Mouse (Mus musculus) forebrain, embryonic 14.5 days (tissue): ENCODE data around the gene Zscan26. TPM values are rescaled to one million over a fixed set of nuclear protein-coding genes. Genes with fewer than 3 reads are reported as not detected.
"Not testable (repeated sequence)": the region's sequence is repeated elsewhere in the genome, so short reads cannot be mapped to it uniquely, and the experiment has no call there.

ENCODE experiments used
- ATAC-seq: fragments of 200-750 bp; cut with Nextera tagmentation; 2 replicates; pipeline ENCODE4 v1.8.0; 2017; ENCODE audit warnings: mild to moderate bottlenecking, moderate library complexity
- DNase-seq: peaks from one replicate; pipeline ENCODE4 v3.0.0-alpha.2; 2015; ENCODE audit warnings: low spot score
- H3K27ac ChIP-seq: fragments of 300-500 bp; sonication (generic); 2 replicates; pipeline ENCODE4 v1.5.1; 2014; ENCODE audit warnings: low read depth, mild to moderate bottlenecking, control low read depth, low read length, moderate library complexity
- H3K27me3 ChIP-seq: fragments of 300-500 bp; sonication (generic); replicated peaks from 2 replicates; pipeline ENCODE4 v1.6.1; 2014; ENCODE audit warnings: low read length, control low read depth, mixed read lengths; ENCODE audit not compliant: control insufficient read depth, insufficient read depth
- H3K36me3 ChIP-seq: fragments of 300-500 bp; sonication (generic); 2 replicates; pipeline ENCODE4 v1.6.1; 2014; ENCODE audit warnings: low read length, control low read depth; ENCODE audit not compliant: control insufficient read depth, insufficient read depth
- H3K4me1 ChIP-seq: fragments of 300-500 bp; sonication (generic); 2 replicates; pipeline ENCODE4 v1.6.1; 2014; ENCODE audit warnings: antibody characterized with exemption, low read length, control low read depth; ENCODE audit not compliant: control insufficient read depth, insufficient read depth
- H3K4me2 ChIP-seq: fragments of 300-500 bp; sonication (generic); 2 replicates; pipeline ENCODE4 v1.6.1; 2014; ENCODE audit warnings: mild to moderate bottlenecking, control low read depth, low read length
- H3K4me3 ChIP-seq: fragments of 300-500 bp; sonication (generic); 2 replicates; pipeline ENCODE4 v1.5.1; 2014; ENCODE audit warnings: low read depth, low read length, control low read depth
- H3K9ac ChIP-seq: fragments of 300-500 bp; sonication (generic); 2 replicates; pipeline ENCODE4 v1.6.1; 2014; ENCODE audit warnings: mild to moderate bottlenecking, low read length, control low read depth, moderate library complexity
- H3K9me3 ChIP-seq: fragments of 300-500 bp; sonication (generic); replicated peaks from 2 replicates; pipeline ENCODE4 v1.6.1; 2016; ENCODE audit warnings: low read length, control low read depth, mixed read lengths; ENCODE audit not compliant: control insufficient read depth
- WGBS: fragments of 180-500 bp; shearing (Covaris S2); extraction: QIAGEN DNeasy Blood & Tissue Kit; methylation state at CpG from one replicate; pipeline ENCODE4 v1.1.7; 2014; 5-methylcytosine and 5-hydroxymethylcytosine counted together
- polyA plus RNA-seq: library from polyadenylated mRNA; unstranded; fragments of >200 nt; fragmentation: Nextera tagmentation; extraction: Ambion mirVana; gene quantifications from 2 replicates; pipeline ENCODE4 v1.2.1, GENCODE M21; 2014

The Zscan26 gene
- 10.4 TPM in 2 replicates for polyA plus RNA-seq

DNA sequence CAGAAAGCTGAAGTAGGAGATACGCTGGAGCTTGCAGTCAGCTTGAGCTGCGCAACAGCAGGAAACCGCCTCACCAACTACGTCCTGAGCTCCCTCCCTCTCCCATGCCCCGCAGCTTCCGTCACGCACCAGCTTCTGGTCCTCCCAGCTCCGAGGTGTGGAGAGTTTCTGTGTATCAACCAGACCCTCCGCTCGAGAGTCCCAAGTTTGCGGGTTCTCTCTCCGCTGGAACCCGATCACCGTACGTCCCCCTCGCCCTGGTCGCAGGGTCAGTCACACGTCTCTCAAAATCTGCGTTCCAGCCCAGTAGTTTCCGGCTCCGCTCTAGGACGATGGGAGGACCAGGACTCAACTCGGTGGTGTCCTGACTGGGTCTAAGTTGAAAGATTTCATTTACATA lies at the start of gene Zscan26:
Gene Zscan26, minus strand, starts transcription at position 282 of the 400 bp plus-strand sequence.
- 0% methylated on average over 23 of the region's 23 CpGs for WGBS
- Histone ChIP-seq H3K4me3 (peak within 1 kb of the TSS; percentile 69), H3K36me3 (peaks cover 10% of the 10 kb centered on the region), H3K27ac (peak within 1 kb of the TSS; percentile 41), H3K4me2 (peak within 1 kb of the TSS; percentile 76), H3K9me3 (no peaks in the 10 kb centered on the region), H3K9ac (peak within 1 kb of the TSS; percentile 75), H3K27me3 (no peaks in the 10 kb centered on the region), H3K4me1 (peaks cover 8% of the 10 kb centered on the region)
- peak; percentile 94 for ATAC-seq
- peak; percentile 89 for DNase-seq

DNA sequence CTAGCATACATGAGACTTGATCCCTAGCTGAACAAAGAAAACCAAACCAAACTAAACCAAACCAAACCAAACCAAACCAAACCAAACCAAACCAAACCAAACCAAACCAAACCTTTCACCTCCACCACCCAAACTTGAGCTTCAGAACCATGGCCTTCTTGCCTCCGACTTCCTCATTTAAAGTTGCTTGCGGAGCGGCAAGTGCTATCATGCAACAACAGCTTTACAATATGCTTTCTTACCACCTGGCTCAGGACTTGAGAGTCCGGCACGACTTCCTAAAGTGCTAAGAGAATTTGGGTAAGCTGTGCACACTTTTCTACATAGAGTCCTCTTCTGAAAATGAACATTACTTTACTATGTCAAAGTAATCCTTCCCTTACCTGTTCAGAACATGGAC lies 48.8 kb upstream of the Zscan26 start:
- no peak for ATAC-seq
- H3K9ac ChIP-seq, result no peak overlapping the region
- 88% methylated on average over 5 of the region's 5 CpGs for WGBS

DNA sequence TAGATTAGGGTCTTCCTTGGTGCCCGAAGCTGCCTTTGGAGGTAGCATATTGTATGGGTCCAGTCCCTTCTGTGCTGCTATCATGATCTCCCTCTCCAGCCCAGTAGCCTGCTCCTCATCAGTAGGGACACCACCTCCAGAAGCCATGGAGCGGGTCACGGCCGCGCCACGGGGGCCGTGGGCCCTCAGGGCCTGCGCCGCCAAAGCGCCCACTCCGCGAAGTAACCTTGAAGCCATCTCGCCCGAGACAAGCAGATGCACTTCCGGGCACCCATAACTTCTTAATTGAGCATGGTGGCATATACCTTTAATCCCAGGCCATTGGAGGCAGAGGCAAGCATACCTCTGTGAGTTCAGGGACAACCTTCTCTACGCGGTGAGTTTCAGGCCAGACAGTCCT lies 47.7 kb upstream of the Zscan26 start, which contains the start of gene Gm11273:
Gene Gm11273, minus strand, starts transcription at position 237 of the 400 bp plus-strand sequence.
- not testable (repeated sequence) for H3K4me3 ChIP-seq, H3K9ac ChIP-seq, H3K9me3 ChIP-seq, H3K36me3 ChIP-seq, ATAC-seq, H3K27ac ChIP-seq, H3K4me1 ChIP-seq, H3K27me3 ChIP-seq, DNase-seq, H3K4me2 ChIP-seq
- 97% methylated on average over 17 of the region's 17 CpGs for WGBS

More for the DNA sequence above, 48.8 kb upstream of the Zscan26 start:
- no peaks in the 10 kb centered on the region for H3K27me3 ChIP-seq
- no peaks in the 10 kb centered on the region for H3K4me1 ChIP-seq
- H3K36me3 ChIP-seq, result no peaks in the 10 kb centered on the region
- DNase-seq, result no peak
- no peak overlapping the region for H3K4me3 ChIP-seq
- H3K4me2 ChIP-seq, result no peak overlapping the region
- H3K9me3 ChIP-seq, result no peaks in the 10 kb centered on the region
- H3K27ac ChIP-seq, result no peak overlapping the region

DNA sequence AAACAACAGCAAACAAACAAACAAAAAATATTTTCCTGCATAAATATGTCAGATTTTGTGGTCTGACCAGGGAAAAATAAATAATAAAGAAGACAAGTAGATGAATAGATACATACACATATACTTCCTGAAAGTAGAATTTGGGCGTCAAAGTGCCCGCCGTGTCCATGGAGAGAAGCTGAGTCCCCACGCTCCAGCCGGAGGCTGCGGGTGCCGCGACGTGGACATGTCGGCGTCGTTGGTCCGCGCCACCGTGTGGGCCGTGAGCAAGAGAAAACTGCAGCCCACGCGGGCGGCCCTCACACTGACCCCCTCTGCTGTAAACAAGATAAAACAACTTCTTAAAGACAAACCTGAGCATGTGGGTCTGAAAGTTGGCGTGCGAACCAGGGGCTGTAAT lies 41.5 kb upstream of the Zscan26 start, which contains the start of gene AK157302:
Gene AK157302, plus strand, starts transcription at position 144 of the 400 bp plus-strand sequence.
- no peak within 1 kb of the TSS for H3K4me2 ChIP-seq
- no peak for ATAC-seq
- WGBS, result 94% methylated on average over 21 of the region's 21 CpGs
- no peak within 1 kb of the TSS for H3K4me3 ChIP-seq
- no peak within 1 kb of the TSS for H3K27ac ChIP-seq
- H3K9ac ChIP-seq, result no peak within 1 kb of the TSS
- H3K36me3 ChIP-seq, result no peaks in the 10 kb centered on the region
- no peaks in the 10 kb centered on the region for H3K27me3 ChIP-seq
- no peak for DNase-seq
- no peaks in the 10 kb centered on the region for H3K9me3 ChIP-seq
- no peaks in the 10 kb centered on the region for H3K4me1 ChIP-seq

DNA sequence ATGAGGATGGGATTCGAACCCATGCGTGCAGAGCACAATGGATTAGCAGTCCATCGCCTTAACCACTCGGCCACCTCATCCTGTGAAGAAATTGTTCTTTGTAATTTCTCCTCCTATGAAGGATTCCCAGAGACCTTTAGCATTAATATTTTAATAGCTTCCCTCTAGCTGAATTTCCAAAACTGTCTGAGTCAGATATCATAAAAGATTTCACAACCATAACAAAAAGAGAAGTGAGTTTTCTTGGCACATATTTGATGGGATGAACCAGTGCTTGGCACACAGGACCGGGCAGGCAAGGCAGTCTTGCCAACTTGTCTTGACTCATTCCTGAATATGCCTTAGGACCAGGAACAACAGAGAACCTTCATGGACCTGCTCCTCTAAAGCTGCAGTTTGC lies 39.3 kb upstream of the Zscan26 start:
- no peaks in the 10 kb centered on the region for H3K36me3 ChIP-seq
- no peak for DNase-seq
- H3K9ac ChIP-seq, result no peak overlapping the region
- H3K9me3 ChIP-seq, result no peaks in the 10 kb centered on the region
- H3K4me1 ChIP-seq, result no peaks in the 10 kb centered on the region
- no peaks in the 10 kb centered on the region for H3K27me3 ChIP-seq
- H3K27ac ChIP-seq, result no peak overlapping the region
- no peak overlapping the region for H3K4me3 ChIP-seq
- no peak for ATAC-seq
- 93% methylated on average over 5 of the region's 5 CpGs for WGBS
- H3K4me2 ChIP-seq, result no peak overlapping the region

DNA sequence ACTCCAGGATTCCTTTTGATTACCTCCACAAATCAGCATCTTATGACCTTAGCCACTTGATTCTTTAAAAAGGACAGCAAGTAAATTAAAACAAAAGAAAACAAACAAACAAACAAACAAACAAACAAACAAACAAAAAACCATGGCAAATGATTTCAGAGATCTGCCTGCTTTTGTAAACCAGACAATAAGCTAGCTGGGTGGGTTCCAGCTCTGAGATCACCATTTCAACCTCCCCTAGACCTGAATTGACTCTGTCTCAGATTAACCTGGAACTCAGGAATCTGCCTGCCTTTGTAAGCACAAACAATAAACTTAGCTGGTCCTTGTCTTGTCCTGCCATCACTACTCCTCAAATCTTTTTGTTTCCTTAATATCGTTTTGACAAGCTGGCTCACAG lies 33.4 kb upstream of the Zscan26 start:
- no peaks in the 10 kb centered on the region for H3K4me1 ChIP-seq
- DNase-seq (no peak), ATAC-seq (no peak)
- H3K4me3 ChIP-seq, result no peak overlapping the region
- H3K36me3 ChIP-seq, result peaks cover 17% of the 10 kb centered on the region
- no peaks in the 10 kb centered on the region for H3K27me3 ChIP-seq
- H3K4me2 ChIP-seq, result no peak overlapping the region
- WGBS, result 91% methylated on average over 1 of the region's 1 CpGs
- H3K9ac ChIP-seq, result no peak overlapping the region
- H3K9me3 ChIP-seq, result no peaks in the 10 kb centered on the region
- no peak overlapping the region for H3K27ac ChIP-seq

DNA sequence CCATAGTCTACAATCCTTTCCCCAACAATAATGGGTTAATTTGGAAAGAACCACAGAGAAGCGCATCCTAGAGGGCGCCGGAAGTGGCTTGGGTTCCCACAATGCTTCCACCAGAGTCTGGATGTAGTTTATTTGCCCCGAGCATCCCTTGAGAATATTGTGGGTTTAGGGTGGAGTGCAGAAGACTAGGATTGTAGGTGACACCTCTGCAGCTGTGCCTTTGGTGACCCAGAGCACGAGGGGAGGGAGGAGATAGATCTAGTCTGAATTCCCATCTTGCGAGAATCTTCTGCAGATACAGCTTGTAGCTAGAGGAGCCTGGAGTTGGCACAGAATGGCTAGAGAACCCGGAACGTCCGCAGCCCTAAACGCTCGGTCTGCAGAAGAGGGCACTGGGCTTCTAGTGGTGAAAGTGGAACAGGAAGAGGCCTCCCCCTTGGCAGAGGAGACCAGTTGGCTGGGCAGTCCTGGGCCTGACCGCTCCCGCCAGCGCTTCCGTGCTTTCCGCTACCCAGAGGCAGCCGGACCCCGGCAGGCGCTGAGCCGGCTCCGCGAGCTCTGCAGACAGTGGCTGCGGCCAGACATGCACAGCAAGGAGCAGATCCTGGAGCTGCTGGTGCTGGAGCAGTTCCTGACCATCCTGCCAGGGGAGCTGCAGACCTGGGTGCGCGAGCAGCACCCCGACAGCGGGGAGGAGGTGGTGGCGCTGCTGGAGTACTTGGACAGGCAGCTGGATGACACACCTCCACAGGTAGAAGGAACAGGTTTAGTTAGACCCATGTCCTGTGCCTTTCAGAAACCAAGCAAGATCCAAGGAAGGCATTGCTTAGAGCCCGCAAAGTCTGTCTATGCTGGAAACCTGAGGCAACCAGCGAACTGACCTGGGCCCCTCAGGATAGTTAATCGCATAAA lies 25.5 kb upstream of the Zscan26 start, which contains the start of the genes Zkscan4 and Gm10065:
Gene Zkscan4, plus strand, starts transcription at position 149 of the 912 bp plus-strand sequence.
Gene Gm10065, minus strand, starts transcription at position 683 of the 912 bp plus-strand sequence.
- peak; percentile 90 for ATAC-seq
- DNase-seq, result peak; percentile 89
- Histone ChIP-seq H3K27ac (peak within 1 kb of the TSS; percentile 72), H3K4me3 (peak within 1 kb of the TSS; percentile 62), H3K9ac (peak within 1 kb of the TSS; percentile 75), H3K4me2 (peak within 1 kb of the TSS; percentile 56)
- not testable (repeated sequence) for H3K9me3 ChIP-seq, H3K27me3 ChIP-seq, H3K36me3 ChIP-seq, H3K4me1 ChIP-seq
- 2% methylated on average over 31 of the region's 31 CpGs for WGBS

DNA sequence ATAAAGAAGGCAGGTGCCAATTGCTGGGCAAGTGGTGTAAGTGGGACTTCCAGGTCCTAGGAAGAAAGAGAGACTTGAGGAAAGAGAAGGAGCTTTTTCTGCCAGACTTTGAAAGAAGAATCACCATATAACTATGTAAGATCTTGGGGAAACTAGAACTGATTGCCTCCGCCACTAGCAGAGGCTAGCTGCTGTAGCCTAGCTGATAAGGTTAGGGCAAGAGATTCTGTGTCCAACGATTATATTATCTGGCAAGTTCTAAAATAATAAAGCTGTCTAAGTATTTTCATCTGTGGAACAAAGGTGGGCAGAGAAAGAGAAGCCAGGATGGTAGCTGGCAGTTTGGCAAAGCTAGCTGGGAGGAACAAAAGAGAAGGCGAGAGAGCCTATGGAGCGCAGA lies 18.9 kb upstream of the Zscan26 start:
- H3K27me3 ChIP-seq, result no peaks in the 10 kb centered on the region
- H3K36me3 ChIP-seq, result no peaks in the 10 kb centered on the region
- H3K27ac ChIP-seq, result no peak overlapping the region
- H3K9ac ChIP-seq, result no peak overlapping the region
- WGBS, result 20% methylated on average over 4 of the region's 4 CpGs
- H3K4me1 ChIP-seq, result no peaks in the 10 kb centered on the region; the same call in 1 of the 2 replicates
- H3K4me3 ChIP-seq, result no peak overlapping the region
- H3K9me3 ChIP-seq, result no peaks in the 10 kb centered on the region
- no peak overlapping the region for H3K4me2 ChIP-seq
- no peak for DNase-seq
- no peak for ATAC-seq

DNA sequence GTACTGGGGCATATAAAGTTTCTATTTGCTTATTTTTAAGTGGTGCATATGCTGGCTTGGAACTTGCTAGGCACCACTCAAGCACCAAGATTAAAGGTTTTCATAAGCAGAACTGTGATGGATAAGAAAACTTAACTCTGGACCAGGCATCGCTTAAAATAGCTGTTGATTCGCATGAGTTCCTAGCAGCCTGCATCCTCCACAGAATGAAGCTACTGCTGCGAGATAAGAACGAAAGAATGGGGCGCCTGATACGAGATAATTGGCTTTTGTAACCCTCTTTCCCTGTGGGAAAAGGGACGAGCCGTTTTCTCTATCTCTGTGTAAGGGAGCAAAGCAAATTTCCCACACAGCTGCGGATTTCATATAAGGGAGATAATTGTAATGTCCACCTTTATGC lies 15.6 kb upstream of the Zscan26 start:
- Histone ChIP-seq H3K4me1 (no peaks in the 10 kb centered on the region; the same call in 1 of the 2 replicates), H3K9me3 (no peaks in the 10 kb centered on the region), H3K4me2 (peak overlapping the region; percentile 66), H3K36me3 (no peaks in the 10 kb centered on the region), H3K27ac (no peak overlapping the region), H3K4me3 (no peak overlapping the region), H3K9ac (no peak overlapping the region; the same call in 1 of the 2 replicates), H3K27me3 (no peaks in the 10 kb centered on the region)
- ATAC-seq (no peak), DNase-seq (no peak)
- 14% methylated on average over 9 of the region's 9 CpGs for WGBS
